Mouse (Mus musculus) retina, embryonic 14.5 days (tissue): ENCODE measurements around the gene Pcsk5.
A peak's percentile ranks its signal among the peaks of the same experiment; 100 is the strongest.

Experiments
- DNase-seq: peaks from one replicate; pipeline ENCODE4 v3.0.0-alpha.2; 2015; ENCODE audit warnings: low spot score

The Pcsk5 gene

DNA sequence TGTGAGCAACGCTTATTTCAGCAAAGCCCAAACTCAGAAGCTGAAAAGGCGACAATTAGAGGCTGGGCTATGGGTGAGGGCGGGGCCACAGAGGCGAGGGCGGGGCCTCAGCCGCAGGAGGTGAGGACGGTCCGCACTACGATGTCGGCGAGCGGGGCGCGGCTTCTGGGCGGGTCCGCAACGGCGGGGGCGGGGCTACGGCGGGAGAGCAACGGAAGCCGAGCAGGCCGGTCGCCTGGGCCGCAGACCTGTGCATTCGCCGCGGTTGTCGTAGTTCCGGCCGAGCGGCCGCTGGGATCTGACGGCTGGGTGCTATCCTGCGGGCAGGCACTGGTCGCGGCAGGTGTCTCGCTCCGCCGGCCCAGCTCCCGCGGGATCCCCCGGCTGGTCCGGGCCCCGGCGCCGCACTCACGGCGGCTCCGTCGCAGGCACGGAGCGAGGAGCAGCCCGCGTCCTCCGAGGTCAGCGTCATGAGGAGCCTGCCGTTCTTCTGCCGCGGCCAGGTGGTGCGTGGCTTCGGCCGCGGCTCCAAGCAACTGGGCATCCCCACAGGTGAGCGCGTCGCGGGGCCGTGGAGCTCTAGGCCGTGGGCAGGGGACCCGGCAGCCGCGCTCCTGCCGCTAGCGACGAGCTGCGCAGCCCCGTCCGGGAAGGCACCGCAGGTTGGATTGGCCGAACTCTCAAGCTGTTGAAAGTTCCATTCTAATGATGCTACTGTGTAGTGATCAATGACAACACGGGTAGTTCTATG, 443.4 kb downstream of the Pcsk5 start, which contains the start of gene Rfk:
Gene Rfk (plus strand): TSS at position 203 of the 751 bp plus-strand sequence.
- DNase-seq = peak; percentile 94

DNA sequence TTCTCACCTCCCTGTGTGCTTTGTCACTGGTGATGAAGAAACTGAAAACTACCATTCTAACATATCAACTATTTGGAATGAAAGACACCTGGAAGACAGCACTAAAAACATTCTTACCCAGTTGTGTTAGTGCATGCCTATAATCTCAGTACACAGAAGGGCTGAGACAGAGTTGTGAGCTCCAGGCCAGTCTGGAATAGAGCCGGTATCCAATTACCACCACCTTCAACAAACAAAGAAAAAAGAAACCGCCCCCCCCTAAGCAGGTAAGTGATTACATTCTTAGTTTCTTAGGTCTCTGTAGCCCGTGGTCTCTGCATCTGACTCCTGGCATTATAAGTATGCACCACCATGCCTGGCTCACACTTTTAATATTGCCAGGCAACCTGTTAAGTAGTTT, 444.6 kb downstream of the Pcsk5 start:
- DNase-seq = no peak

GRCm38 (mm10) chr19:17388404-17388803, 449.0 kb downstream of the Pcsk5 start:
- peak; percentile 75 for DNase-seq

- DNase-seq = no peak
Observed at GRCm38 (mm10) chr19:17386424-17386823, 451.0 kb downstream of the Pcsk5 start.

- no peak for DNase-seq
Observed at GRCm38 (mm10) chr19:17385426-17385825, 452.0 kb downstream of the Pcsk5 start.

- DNase-seq = no peak
Observed at GRCm38 (mm10) chr19:17385022-17385421, 452.4 kb downstream of the Pcsk5 start.

DNA sequence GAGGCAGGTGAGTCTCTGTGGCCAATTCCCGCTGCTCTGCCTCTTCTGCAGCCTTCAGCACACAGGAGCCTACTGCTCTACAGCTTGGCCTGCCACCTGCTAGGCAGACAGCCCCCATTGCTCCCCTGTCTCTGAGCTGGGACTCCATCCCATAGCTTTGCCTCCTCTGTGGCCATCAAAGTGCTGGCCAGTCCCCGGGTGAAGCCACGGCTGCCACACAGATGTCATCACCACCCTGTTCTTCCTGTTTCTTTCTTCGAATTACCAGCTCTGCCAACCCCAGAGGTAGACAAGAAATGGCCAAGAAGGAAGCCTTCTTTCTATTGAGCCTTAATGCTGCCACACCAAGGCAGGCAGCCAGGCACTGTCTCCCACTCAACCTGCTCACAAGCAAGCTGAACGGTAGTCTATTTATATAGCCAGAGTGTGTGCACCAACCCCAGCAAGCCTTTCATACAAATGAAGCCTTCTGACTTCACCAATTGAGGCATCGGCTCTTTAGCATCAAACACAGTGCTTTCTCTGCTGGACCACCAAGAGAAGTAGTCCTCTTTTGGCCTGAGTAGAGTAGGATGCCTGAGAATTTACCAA, 454.5 kb downstream of the Pcsk5 start:
- DNase-seq = no peak
